Mouse (Mus musculus): Measurements from ENCODE around the gene Gm20661. TPM values are rescaled to one million over a fixed set of nuclear protein-coding genes. Genes with fewer than 3 reads are reported as not detected.
A peak's percentile ranks its signal among the peaks of the same experiment; 100 is the strongest.

Gene Gm20661
- total RNA-seq, 4 experiments from 2014 or later, result 0.30 to 0.73 TPM; not detected in 2

GRCm38 (mm10) chr9:107966676-107967075, 16.2 kb upstream of the Gm20661 start:
- no peak for DNase-seq (ENCODE audit: low spot score in 2 of 2)

GRCm38 (mm10) chr9:107967437-107967836, 15.4 kb upstream of the Gm20661 start:
- DNase-seq (ENCODE audit: low spot score in 2 of 2), result no peak

- no peak for DNase-seq (ENCODE audit: low spot score in 2 of 2)
Measured at GRCm38 (mm10) chr9:107968531-107968930, 14.3 kb upstream of the Gm20661 start.

GRCm38 (mm10) chr9:107970311-107970710, 12.5 kb upstream of the Gm20661 start:
- no peak for DNase-seq (ENCODE audit: low spot score in 2 of 2)

- DNase-seq (ENCODE audit: low spot score in 2 of 2), result no peak
Measured at GRCm38 (mm10) chr9:107971690-107972541, 10.9 kb upstream of the Gm20661 start.

- no peak for DNase-seq (ENCODE audit: low spot score in 2 of 2)
Measured at GRCm38 (mm10) chr9:107974491-107975171, 8.2 kb upstream of the Gm20661 start.

- no peak for DNase-seq (ENCODE audit: low spot score in 2 of 2)
Measured at GRCm38 (mm10) chr9:107975399-107976386, 7.2 kb upstream of the Gm20661 start, which contains the start of gene Uba7. Gene Uba7 (plus strand): TSS chr9:107975505.

GRCm38 (mm10) chr9:107978815-107979214, 4.0 kb upstream of the Gm20661 start:
- DNase-seq (ENCODE audit: low spot score in 2 of 2), result no peak

- DNase-seq (ENCODE audit: low spot score in 2 of 2), result peak in 1 of 2 experiments; percentile 68
Measured at GRCm38 (mm10) chr9:107981684-107982605, 913 bp upstream of the Gm20661 start.

GRCm38 (mm10) chr9:107983421-107983890, 598 bp downstream of the Gm20661 start:
- DNase-seq (ENCODE audit: low spot score in 2 of 2), result peak in 1 of 2 experiments; percentile 40

- no peak for DNase-seq (ENCODE audit: low spot score in 2 of 2)
Measured at GRCm38 (mm10) chr9:107984052-107984753, 1.3 kb downstream of the Gm20661 start.

- no peak for DNase-seq (ENCODE audit: low spot score in 2 of 2)
Measured at GRCm38 (mm10) chr9:107984754-107985055, 1.8 kb downstream of the Gm20661 start.

GRCm38 (mm10) chr9:107985131-107986119, 2.6 kb downstream of the Gm20661 start, which contains the start of gene Inka1:
Gene Inka1 (minus strand): TSS chr9:107985879.
- DNase-seq (ENCODE audit: low spot score in 2 of 2), result peak; percentile 55 to 86

GRCm38 (mm10) chr9:107986376-107986775, 3.5 kb downstream of the Gm20661 start:
- DNase-seq (ENCODE audit: low spot score in 2 of 2), result peak in 1 of 2 experiments; percentile 48

- DNase-seq (ENCODE audit: low spot score in 2 of 2), result no peak
Measured at GRCm38 (mm10) chr9:107987950-107988349, 5.1 kb downstream of the Gm20661 start.

- no peak for DNase-seq (ENCODE audit: low spot score in 2 of 2)
Measured at GRCm38 (mm10) chr9:107992197-107992596, 9.3 kb downstream of the Gm20661 start, which contains the start of gene Cdhr4. Gene Cdhr4 (plus strand): TSS chr9:107992497.

- no peak for DNase-seq (ENCODE audit: low spot score in 2 of 2)
Measured at GRCm38 (mm10) chr9:107993013-107993412, 10.2 kb downstream of the Gm20661 start.

- DNase-seq (ENCODE audit: low spot score in 2 of 2), result no peak
Measured at GRCm38 (mm10) chr9:107994464-107994863, 11.6 kb downstream of the Gm20661 start.

Measured in left cerebral cortex, adult 8-10 months (tissue).